Mouse (Mus musculus): Measurements from ENCODE around the gene Patz1. TPM values are rescaled to one million over a fixed set of nuclear protein-coding genes. Genes with fewer than 3 reads are reported as not detected.
A peak's percentile ranks its signal among the peaks of the same experiment; 100 is the strongest.

Patz1 gene
- total and polyA plus RNA-seq, 3 experiments = 29.5 to 37.4 (median 31.5) TPM

DNA sequence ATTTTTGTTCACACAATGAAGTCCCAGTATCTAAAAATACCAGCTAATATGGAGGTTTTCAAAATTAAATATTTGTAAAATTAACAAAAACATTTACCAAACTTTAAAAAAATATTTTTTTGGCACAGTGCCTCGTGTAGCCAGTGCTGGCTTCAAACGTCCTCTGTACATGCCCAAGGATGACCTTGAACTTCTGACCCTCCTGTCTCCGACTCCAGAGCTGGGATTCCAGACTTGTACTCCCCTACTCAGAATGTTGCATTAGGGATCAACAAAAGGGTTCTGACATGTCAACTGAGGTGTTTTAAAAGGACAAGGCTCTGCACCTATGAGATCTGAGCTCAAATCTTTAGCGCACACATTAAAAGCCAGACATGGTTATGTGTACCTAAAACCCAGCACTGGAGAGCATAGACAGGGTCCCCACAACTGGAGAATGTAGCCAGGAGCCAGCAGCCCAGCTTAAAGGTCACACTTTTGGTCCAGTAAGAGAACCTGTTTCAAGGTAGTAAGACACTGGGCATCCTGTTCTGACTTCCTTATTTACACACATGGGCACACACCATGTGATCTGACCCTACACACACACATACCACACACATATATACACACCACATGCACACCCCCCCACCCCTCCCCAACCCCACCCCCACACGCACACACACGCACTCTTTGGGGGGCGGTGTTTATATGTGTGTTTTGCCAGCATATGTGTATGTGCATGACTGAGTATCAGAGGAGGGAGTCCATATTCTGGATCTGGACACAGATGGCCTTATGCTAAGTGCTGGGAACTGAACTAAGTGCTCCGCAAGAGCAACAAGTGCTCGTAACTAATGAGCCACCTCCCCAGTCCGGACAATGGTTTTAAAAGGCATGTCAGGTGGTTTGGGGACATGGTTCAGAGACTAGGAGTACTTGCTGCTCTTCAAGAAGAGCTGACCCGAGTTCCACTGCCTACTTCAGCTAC lies 40.4 kb downstream of the Patz1 start:
- H3K27me3 ChIP-seq (replicated peaks) = no peaks in the 10 kb centered on the region
- no peaks in the 10 kb centered on the region for H3K79me2 ChIP-seq (replicated peaks; ENCODE audit: control insufficient read depth, extremely low read depth, insufficient read depth, poor library complexity, severe bottlenecking)
- dilution Hi-C loops (cut with MboI; ENCODE audit: extremely low pct_ligation_motif_present, extremely low pct_unique_long_range_greater_than_20kb, low sequenced_read_pairs) = no loop called here
- no peak for TF ChIP-seq ELF1 (IDR thresholded peaks at IDR 0.05; ENCODE audit: low read depth, low read length)
- TF ChIP-seq ZKSCAN1 (IDR thresholded peaks at IDR 0.05; ENCODE audit: borderline replicate concordance, low read depth, low read length) = no peak
- TF ChIP-seq E2F4 (IDR thresholded peaks at IDR 0.05; ENCODE audit: insufficient replicate concordance, low read depth, low read length) = no peak
- TF ChIP-seq MAZ (IDR thresholded peaks at IDR 0.05; ENCODE audit: low read depth, low read length) = no peak
- no peak for TF ChIP-seq POLR2AphosphoS2 (IDR thresholded peaks at IDR 0.05; ENCODE audit: low read depth, low read length)
- no peak for TF ChIP-seq KAT2A (IDR thresholded peaks at IDR 0.05; ENCODE audit: insufficient replicate concordance, low read length)
- no peak for TF ChIP-seq CHD1 (IDR thresholded peaks at IDR 0.05; ENCODE audit: low read depth, low read length)
- no peak for TF ChIP-seq IRF4 (IDR thresholded peaks at IDR 0.05; ENCODE audit: low read depth, low read length)
- no peak for TF ChIP-seq TCF12 (IDR thresholded peaks at IDR 0.05; ENCODE audit: low read depth, low read length)
- TF ChIP-seq SIN3A (IDR thresholded peaks at IDR 0.05; ENCODE audit: low read length) = no peak
- no peak overlapping the region for H3K4me3 ChIP-seq (replicated peaks in 1 of 3; ENCODE audit: low read depth in 2 of 3, low read length in 2 of 3, poor library complexity in 1 of 3)
- no peaks in the 10 kb centered on the region for H3K36me3 ChIP-seq (replicated peaks in 1 of 2; ENCODE audit: control insufficient read depth in 1 of 2, insufficient read depth in 1 of 2, low read length in 1 of 2)
- no peak overlapping the region for H3K4me2 ChIP-seq (ENCODE audit: insufficient read depth, low read depth, poor library complexity, severe bottlenecking)
- H3K9ac ChIP-seq (ENCODE audit: insufficient read depth, low read depth) = no peak overlapping the region
- in situ Hi-C loops (cut with MboI; ENCODE audit: low pct_ligation_motif_present, low pct_unique_long_range_greater_than_20kb, low sequenced_read_pairs) = no loop called here
- H3K9me3 ChIP-seq (replicated peaks; ENCODE audit: low read length) = peaks cover 8% of the 10 kb centered on the region
- H3K4me1 ChIP-seq (ENCODE audit: control insufficient read depth in 1 of 2, insufficient read depth in 2 of 2) = peaks cover 4 to 37% of the 10 kb centered on the region in 2 experiments; a peak in 2 of 4 replicates
- no peak overlapping the region for H3K27ac ChIP-seq (ENCODE audit: insufficient read depth, low read depth)
- no peak for DNase-seq (ENCODE audit: extremely low read depth)

DNA sequence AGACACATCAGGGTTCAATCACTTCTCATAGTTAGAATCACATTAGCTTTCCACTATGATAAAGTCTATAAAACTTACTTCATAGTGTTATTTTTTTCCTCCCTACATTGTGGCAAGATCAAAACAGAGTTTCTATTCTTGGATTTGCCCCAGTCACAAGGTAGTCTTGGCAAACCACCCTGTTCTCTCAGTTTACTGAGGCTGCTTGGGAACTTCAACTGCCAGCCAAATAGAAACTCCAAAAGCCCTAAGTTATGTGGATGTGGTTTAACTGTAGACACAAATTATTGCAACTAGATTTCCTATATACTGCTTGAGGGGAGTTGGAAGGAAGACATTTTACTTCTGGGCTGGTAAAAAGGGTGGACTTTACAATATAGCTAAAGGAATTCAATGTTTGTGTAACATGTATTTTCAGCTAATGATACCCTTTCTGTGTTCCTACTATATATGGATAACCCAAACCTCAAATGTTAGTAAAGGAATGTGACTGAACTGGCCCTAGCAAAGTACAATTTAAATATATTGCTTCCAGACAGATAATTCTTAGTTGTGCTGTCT lies 41.3 kb downstream of the Patz1 start, which contains the start of gene Pik3ip1:
Gene Pik3ip1, plus strand, starts transcription at position 511 of the 561 bp plus-strand sequence.
- TF ChIP-seq MEF2A (IDR thresholded peaks at IDR 0.05; ENCODE audit: borderline replicate concordance, low read depth, low read length) (no peak), MYC (IDR thresholded peaks at IDR 0.05; ENCODE audit: low read depth, low read length) (no peak), RAD21 (IDR thresholded peaks at IDR 0.05; ENCODE audit: low read depth, low read length) (no peak), TBP (conservative IDR thresholded peaks at IDR 0.05; ENCODE audit: low read depth, low read length) (no peak), GABPA (IDR thresholded peaks at IDR 0.05; ENCODE audit: insufficient replicate concordance, low read depth, low read length) (no peak), UBTF (IDR thresholded peaks at IDR 0.05; ENCODE audit: low read depth, low read length) (no peak), TCF12 (IDR thresholded peaks at IDR 0.05; ENCODE audit: low read depth, low read length) (no peak), E2F4 (IDR thresholded peaks at IDR 0.05; ENCODE audit: insufficient replicate concordance, low read depth, low read length) (no peak), NELFE (IDR thresholded peaks at IDR 0.05; ENCODE audit: low read depth, low read length) (no peak)
- Histone ChIP-seq H3K4me3 (replicated peaks in 1 of 3; ENCODE audit: low read depth in 2 of 3, low read length in 2 of 3, poor library complexity in 1 of 3) (peak within 1 kb of the TSS; percentile 19 to 45 (median 23)), H3K27me3 (replicated peaks) (no peaks in the 10 kb centered on the region), H3K4me1 (ENCODE audit: control insufficient read depth in 1 of 2, insufficient read depth in 2 of 2) (peaks cover 12 to 45% of the 10 kb centered on the region in 2 experiments), H3K36me3 (replicated peaks in 1 of 2; ENCODE audit: control insufficient read depth in 1 of 2, insufficient read depth in 1 of 2, low read length in 1 of 2) (no peaks in the 10 kb centered on the region), H3K9ac (ENCODE audit: insufficient read depth, low read depth) (no peak within 1 kb of the TSS), H3K79me2 (replicated peaks; ENCODE audit: control insufficient read depth, extremely low read depth, insufficient read depth, poor library complexity, severe bottlenecking) (no peaks in the 10 kb centered on the region), H3K27ac (ENCODE audit: insufficient read depth, low read depth) (no peak within 1 kb of the TSS), H3K4me2 (ENCODE audit: insufficient read depth, low read depth, poor library complexity, severe bottlenecking) (peak within 1 kb of the TSS; percentile 94), H3K9me3 (replicated peaks; ENCODE audit: low read length) (peaks cover 8% of the 10 kb centered on the region)
- in situ Hi-C loops (cut with MboI; ENCODE audit: low pct_ligation_motif_present, low pct_unique_long_range_greater_than_20kb, low sequenced_read_pairs) = no loop called here
- DNase-seq (ENCODE audit: extremely low read depth) = no peak
- dilution Hi-C loops (cut with MboI; ENCODE audit: extremely low pct_ligation_motif_present, extremely low pct_unique_long_range_greater_than_20kb, low sequenced_read_pairs) = no loop called here

Data from CH12.LX (cell line).